ENCODE assay signal across 8 mouse cellular contexts in the genomic region with DNA sequence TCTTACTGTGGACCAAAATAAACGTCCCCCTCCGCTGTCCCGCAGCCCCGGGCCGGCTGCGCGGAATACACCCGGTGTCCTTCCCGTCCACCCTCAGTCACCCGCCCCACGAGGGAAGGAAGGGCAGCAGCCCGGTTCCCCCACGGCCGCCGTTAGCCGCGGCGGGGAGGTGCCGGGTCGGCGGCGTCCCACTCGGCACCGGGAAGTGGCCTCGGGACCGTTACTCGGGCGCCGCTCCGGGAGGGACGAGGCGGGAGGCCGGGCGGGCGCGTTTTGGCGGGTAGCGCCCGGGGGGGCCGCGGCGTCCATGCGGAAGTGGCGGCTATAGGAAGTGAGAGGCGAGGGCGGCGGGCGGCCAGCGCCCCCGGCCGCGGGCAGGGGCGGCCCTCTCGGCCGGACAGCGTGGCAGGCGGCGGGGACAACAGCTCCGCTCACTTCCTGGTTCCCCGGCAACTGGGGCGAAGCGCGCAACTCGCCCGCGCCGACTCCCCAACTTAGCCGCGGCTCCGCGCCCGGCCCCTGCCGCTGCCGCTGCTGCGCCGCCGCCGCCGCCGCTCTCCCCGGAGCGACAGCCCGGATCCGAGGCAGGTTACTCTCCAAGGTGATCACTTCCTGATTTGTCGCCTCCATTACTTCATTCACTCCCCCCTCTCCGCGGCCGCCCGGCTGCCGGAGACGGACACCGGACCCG. TPM values are rescaled to one million over a fixed set of nuclear protein-coding genes. Genes with fewer than 3 reads are reported as not detected.
A peak's percentile ranks its signal among the peaks of the same experiment; 100 is the strongest.
DNase-seq lines count a peak whose midpoint lies in the region; ATAC-seq lines count a peak whose summit lies in the region.

No protein-coding gene starts in this region.

- no peaks in the 10 kb centered on the region for H3K9me3 ChIP-seq in heart, embryonic 12.5 days (replicated peaks)
- no peaks in the 10 kb centered on the region for H3K9me3 ChIP-seq in forebrain, embryonic 10.5 days
- H3K9me3 ChIP-seq in hindbrain, embryonic 13.5 days: no peaks in the 10 kb centered on the region
- no peaks in the 10 kb centered on the region for H3K9me3 ChIP-seq in limb, embryonic 12.5 days
- no peaks in the 10 kb centered on the region for H3K9me3 ChIP-seq in midbrain, embryonic 11.5 days (ENCODE audit: control insufficient read depth, low read length)

- no peaks in the 10 kb centered on the region for H3K36me3 ChIP-seq in heart, embryonic 12.5 days
- peaks cover 6% of the 10 kb centered on the region for H3K36me3 ChIP-seq in forebrain, embryonic 10.5 days (replicated peaks)
- H3K36me3 ChIP-seq in hindbrain, embryonic 13.5 days: no peaks in the 10 kb centered on the region
- 0 out of 2 replicates have a peak, but pooled peaks cover 4% of the 10 kb centered on the region for H3K36me3 ChIP-seq in limb, embryonic 12.5 days
- no peaks in the 10 kb centered on the region for H3K36me3 ChIP-seq in midbrain, embryonic 11.5 days (ENCODE audit: control insufficient read depth, insufficient read depth, low read length)
- no peaks in the 10 kb centered on the region for H3K36me3 ChIP-seq in splenic B cell, adult 2 months (ENCODE audit: control insufficient read depth, insufficient read depth, low read length, poor library complexity, severe bottlenecking)

- H3K4me2 ChIP-seq in heart, embryonic 12.5 days: peak overlapping the region; percentile 89
- H3K4me2 ChIP-seq in hindbrain, embryonic 13.5 days: peak overlapping the region; percentile 73
- peak overlapping the region; percentile 71 for H3K4me2 ChIP-seq in limb, embryonic 12.5 days
- H3K4me2 ChIP-seq in midbrain, embryonic 11.5 days: peak overlapping the region; percentile 77

- WGBS in heart, embryonic 12.5 days: under 1% methylated on average over 91 of the region's 93 CpGs
- under 1% methylated on average over 89 of the region's 93 CpGs for WGBS in forebrain, embryonic 10.5 days
- under 1% methylated on average over 53 of the region's 93 CpGs for WGBS in hindbrain, embryonic 13.5 days
- WGBS in limb, embryonic 12.5 days: under 1% methylated on average over 80 of the region's 93 CpGs
- WGBS in midbrain, embryonic 11.5 days: under 1% methylated on average over 88 of the region's 93 CpGs

- ATAC-seq in heart, embryonic 12.5 days (ENCODE audit: insufficient number of reproducible peaks, low FRiP score): peak; percentile 65
- ATAC-seq in hindbrain, embryonic 13.5 days (ENCODE audit: low FRiP score): peak; percentile 44
- peak; percentile 61; the same call in 1 of the 2 replicates for ATAC-seq in limb, embryonic 12.5 days (ENCODE audit: insufficient number of reproducible peaks, insufficient read depth, low FRiP score, low TSS enrichment, low read depth)
- peak; percentile 62 for ATAC-seq in midbrain, embryonic 11.5 days (ENCODE audit: low FRiP score)

- peaks cover 13% of the 10 kb centered on the region for H3K4me1 ChIP-seq in heart, embryonic 12.5 days (replicated peaks)
- peaks cover 30% of the 10 kb centered on the region for H3K4me1 ChIP-seq in forebrain, embryonic 10.5 days
- H3K4me1 ChIP-seq in hindbrain, embryonic 13.5 days (replicated peaks): peaks cover 15% of the 10 kb centered on the region
- H3K4me1 ChIP-seq in limb, embryonic 12.5 days (replicated peaks): peaks cover 14% of the 10 kb centered on the region
- H3K4me1 ChIP-seq in midbrain, embryonic 11.5 days (ENCODE audit: control insufficient read depth, insufficient read depth, low read length): peaks cover 5% of the 10 kb centered on the region

- H3K27ac ChIP-seq in heart, embryonic 12.5 days (ENCODE audit: poor library complexity, severe bottlenecking): peak overlapping the region; percentile 100
- H3K27ac ChIP-seq in forebrain, embryonic 10.5 days: peak overlapping the region; percentile 98
- H3K27ac ChIP-seq in hindbrain, embryonic 13.5 days: peak overlapping the region; percentile 95
- peak overlapping the region; percentile 98 for H3K27ac ChIP-seq in limb, embryonic 12.5 days
- peak overlapping the region; percentile 92 for H3K27ac ChIP-seq in midbrain, embryonic 11.5 days (ENCODE audit: low read depth, low read length)

- no peak for DNase-seq in heart, adult 11 months
- DNase-seq in ZHBTc4 (ENCODE audit: low read depth, low spot score): peak; percentile 65
- peak; percentile 58 for DNase-seq in forebrain, embryonic 10.5 days (ENCODE audit: extremely low spot score, low spot score)
- DNase-seq in midbrain, embryonic 11.5 days (ENCODE audit: low spot score, missing footprints): peak; percentile 95
- DNase-seq in splenic B cell, adult 2 months (ENCODE audit: low read depth, low spot score): peak; percentile 62

- H3K27me3 ChIP-seq in heart, embryonic 12.5 days (replicated peaks): no peaks in the 10 kb centered on the region
- H3K27me3 ChIP-seq in forebrain, embryonic 10.5 days (ENCODE audit: poor library complexity, severe bottlenecking): no peaks in the 10 kb centered on the region
- no peaks in the 10 kb centered on the region for H3K27me3 ChIP-seq in hindbrain, embryonic 13.5 days
- no peaks in the 10 kb centered on the region for H3K27me3 ChIP-seq in limb, embryonic 12.5 days
- no peaks in the 10 kb centered on the region for H3K27me3 ChIP-seq in midbrain, embryonic 11.5 days (ENCODE audit: control insufficient read depth, insufficient read depth, low read length)
- H3K27me3 ChIP-seq in splenic B cell, adult 2 months (ENCODE audit: control insufficient read depth, insufficient read depth, low read length, poor library complexity, severe bottlenecking): no peaks in the 10 kb centered on the region

- H3K4me3 ChIP-seq in heart, embryonic 12.5 days: peak overlapping the region; percentile 98
- peak overlapping the region; percentile 99 for H3K4me3 ChIP-seq in forebrain, embryonic 10.5 days
- peak overlapping the region; percentile 98 for H3K4me3 ChIP-seq in hindbrain, embryonic 13.5 days
- peak overlapping the region; percentile 99 for H3K4me3 ChIP-seq in limb, embryonic 12.5 days (replicated peaks)
- H3K4me3 ChIP-seq in midbrain, embryonic 11.5 days (ENCODE audit: low read depth, low read length): peak overlapping the region; percentile 97

- peak overlapping the region; percentile 98 for H3K9ac ChIP-seq in heart, embryonic 12.5 days
- H3K9ac ChIP-seq in hindbrain, embryonic 13.5 days: peak overlapping the region; percentile 90
- H3K9ac ChIP-seq in limb, embryonic 12.5 days (replicated peaks): peak overlapping the region; percentile 92
- H3K9ac ChIP-seq in midbrain, embryonic 11.5 days (ENCODE audit: low read length): peak overlapping the region; percentile 92

RNA-seq across cellular contexts. Expression of gene Noct, which starts 52.3 kb away (rescaled TPM):
- polyA plus RNA-seq in heart, embryonic 12.5 days (2016; fragmentation: Nextera tagmentation; extraction: Ambion mirVana): 12.4 and 14.0 TPM in 2 replicates
- polyA plus RNA-seq in forebrain, embryonic 10.5 days (2016; fragmentation: Nextera tagmentation; extraction: Ambion mirVana): 11.2 and 11.3 TPM in 2 replicates
- polyA plus RNA-seq in hindbrain, embryonic 13.5 days (2015; fragmentation: Nextera tagmentation; extraction: Ambion mirVana): 21.5 and 22.0 TPM in 2 replicates
- polyA plus RNA-seq in limb, embryonic 12.5 days (2016; fragmentation: Nextera tagmentation; extraction: Ambion mirVana): 14.8 and 15.4 TPM in 2 replicates
- polyA plus RNA-seq in midbrain, embryonic 11.5 days (2014; fragmentation: Nextera tagmentation; extraction: Ambion mirVana): 11.6 and 12.9 TPM in 2 replicates
